Mouse (Mus musculus) left cerebral cortex, postnatal 14 days (tissue): ENCODE measurements around the gene Mark4. TPM values are rescaled to one million over a fixed set of nuclear protein-coding genes. Genes with fewer than 3 reads are reported as not detected.

Source experiments
- DNase-seq, 2 experiments: peaks; one replicate each; pipeline ENCODE4 v3.0.0; 2021 to 2022; ENCODE audit warnings: low spot score in 2 of 2, mixed read lengths in 1 of 2
- intact Hi-C: fragments of 180-260 bp; cut with DNase I; formaldehyde crosslinking; loops from one replicate; pipeline ENCODE4 v1.15.1; 2025
- total RNA-seq, 2 experiments: library from RNA; stranded (reverse); gene quantifications; 2 replicates each; pipeline ENCODE4 v1.2.3; 2021

Mark4 gene
- total RNA-seq, 2 experiments from 2014 or later = 89.9 to 96.7 TPM

- DNase-seq = no peak
- intact Hi-C loops = no loop called here
Measured at GRCm38 (mm10) chr7:19449165-19449564, 9.5 kb downstream of the Mark4 start.

DNA sequence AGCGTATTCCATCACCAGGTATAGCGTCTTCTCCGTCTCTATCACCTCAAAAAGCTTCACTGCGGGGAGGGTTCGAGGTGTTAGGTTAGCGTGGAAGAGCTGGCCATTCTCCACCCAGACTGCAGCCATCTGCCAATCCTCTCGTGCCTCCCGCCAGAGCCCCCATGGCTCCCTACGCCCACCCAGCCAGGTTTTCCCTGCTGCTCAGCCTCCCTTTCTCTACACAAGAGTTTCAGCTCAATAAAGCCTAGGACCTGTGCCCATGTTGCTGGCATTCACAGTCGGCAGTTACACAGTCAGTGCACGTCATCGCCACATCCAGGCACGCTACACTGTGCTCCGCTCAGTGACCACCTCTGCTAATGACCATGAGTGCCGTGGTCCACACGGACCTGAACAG is 10.9 kb downstream of the Mark4 start:
- DNase-seq = peak in 1 of 2 experiments; percentile 48
- intact Hi-C loops = no loop called here

- intact Hi-C loops = no loop called here
- no peak for DNase-seq
Measured at GRCm38 (mm10) chr7:19444801-19445200, 13.8 kb downstream of the Mark4 start.

GRCm38 (mm10) chr7:19443344-19443743 is 15.3 kb downstream of the Mark4 start:
- DNase-seq = peak; percentile 82 to 89
- intact Hi-C loops = no loop called here

DNA sequence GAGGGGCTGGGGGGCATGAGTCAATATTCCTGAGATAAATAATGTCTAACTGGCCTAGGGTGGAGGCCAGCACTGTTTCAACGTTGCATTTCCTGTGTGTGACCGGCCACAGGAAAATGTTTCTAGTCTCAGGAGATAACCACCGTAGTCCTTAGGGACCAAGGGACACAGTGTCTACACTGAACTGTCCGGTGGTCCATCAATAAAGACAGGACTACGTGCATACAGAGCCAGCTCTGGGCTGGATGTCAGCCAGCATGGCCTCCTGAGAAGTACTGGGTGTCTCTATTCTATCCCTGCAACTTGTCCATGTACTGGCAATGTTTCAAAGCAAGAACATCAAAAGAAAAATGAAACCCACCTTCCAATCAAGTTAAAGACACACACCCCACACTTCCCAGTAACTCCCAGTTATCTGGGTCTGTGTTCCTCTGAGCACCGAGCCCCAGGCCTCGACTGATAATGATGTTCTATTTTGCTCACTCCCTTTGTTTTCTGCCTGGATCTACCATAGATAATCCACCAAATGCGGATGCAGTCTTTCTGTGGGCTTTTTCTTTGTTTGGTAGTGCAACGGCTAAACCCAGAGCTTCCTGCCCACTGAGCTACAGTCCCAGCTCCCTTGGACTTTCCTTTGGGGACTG is 17.1 kb downstream of the Mark4 start:
- intact Hi-C loops = no loop called here

DNA sequence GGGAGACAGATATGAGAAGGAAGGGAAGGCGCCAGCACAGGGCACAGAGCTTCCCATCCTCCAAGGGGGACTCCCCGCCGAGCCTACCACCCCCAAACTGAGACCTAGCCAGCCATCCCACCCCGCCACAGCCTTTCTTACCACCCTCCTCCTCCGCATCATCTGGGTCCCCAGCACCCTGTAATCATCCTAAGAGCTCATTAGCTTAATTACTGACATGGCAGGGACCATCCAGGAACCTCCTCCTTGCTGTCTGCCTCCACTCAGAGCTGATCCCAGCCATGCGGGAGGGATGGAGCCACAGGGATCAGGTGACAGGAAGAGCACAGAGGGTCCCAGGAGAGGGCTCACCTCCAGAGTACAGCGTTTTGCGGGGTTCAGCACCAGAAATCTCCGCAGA is 21.6 kb downstream of the Mark4 start:
- intact Hi-C loops = no loop called here
- DNase-seq = no peak

More for the DNA sequence above, 17.1 kb downstream of the Mark4 start:
- DNase-seq = no peak

DNA sequence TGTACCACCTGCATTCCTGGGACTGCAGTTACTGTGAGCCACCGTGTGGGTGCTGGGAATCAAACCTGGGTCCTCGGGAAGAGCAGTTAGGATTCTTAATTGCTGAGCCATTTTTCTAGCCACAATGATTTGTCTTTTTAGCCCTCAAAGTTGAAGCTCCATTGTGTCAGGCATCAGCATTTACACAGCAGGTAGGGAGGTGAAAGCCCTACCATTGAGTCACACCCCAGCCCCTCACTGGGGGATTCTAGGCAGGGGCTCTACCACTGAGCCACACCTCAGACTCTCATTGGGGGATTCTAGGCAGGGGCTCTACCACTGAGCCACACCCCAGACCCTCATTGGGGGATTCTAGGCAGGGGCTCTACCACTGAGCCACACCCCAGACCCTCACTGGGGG is 22.3 kb downstream of the Mark4 start:
- intact Hi-C loops = no loop called here
- DNase-seq = no peak

DNA sequence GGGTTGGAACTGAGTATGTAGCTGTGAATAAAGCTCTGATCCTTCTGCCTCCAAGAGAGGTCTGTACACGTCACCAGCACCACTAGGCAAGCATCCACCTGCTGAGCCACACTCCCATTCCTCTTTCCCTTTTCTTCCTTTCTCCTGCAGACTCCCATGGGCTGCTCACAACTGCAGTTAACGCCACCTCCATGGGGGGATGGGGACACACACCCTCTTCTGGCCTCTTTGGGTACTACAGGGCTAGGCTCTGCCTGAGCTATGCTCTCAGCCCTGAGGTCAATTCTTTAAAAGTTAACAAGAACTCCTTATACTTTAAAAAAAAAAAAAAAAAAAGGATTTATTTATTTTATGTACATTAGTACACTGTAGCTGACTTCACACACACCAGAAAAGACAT is 26.1 kb downstream of the Mark4 start:
- intact Hi-C loops = no loop called here
- no peak for DNase-seq

- no peak for DNase-seq
- intact Hi-C loops = no loop called here
Measured at GRCm38 (mm10) chr7:19430402-19430801, 28.2 kb downstream of the Mark4 start.

GRCm38 (mm10) chr7:19429726-19430125 is 28.9 kb downstream of the Mark4 start:
- intact Hi-C loops = no loop called here
- no peak for DNase-seq

- intact Hi-C loops = no loop called here
- no peak for DNase-seq
Measured at GRCm38 (mm10) chr7:19427999-19428650, 30.5 kb downstream of the Mark4 start.

DNA sequence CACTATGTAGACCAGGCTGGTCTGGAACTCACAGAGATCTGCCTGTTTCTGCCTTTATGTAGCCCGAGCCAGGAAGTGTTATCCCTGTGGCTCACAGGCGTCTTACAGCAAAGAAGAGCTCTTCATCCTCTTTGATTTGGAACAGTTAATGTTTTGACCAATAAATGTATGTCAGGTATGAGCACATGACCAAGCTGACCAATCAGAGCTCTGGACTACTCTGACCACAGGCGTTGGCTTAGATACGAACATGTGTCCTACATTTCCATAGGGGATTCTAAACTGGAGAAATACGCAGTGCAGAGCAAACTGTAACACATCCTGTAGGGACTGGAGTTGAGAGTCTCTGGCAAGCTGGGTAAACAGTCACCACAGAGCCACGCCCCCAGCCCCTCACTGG is 31.7 kb downstream of the Mark4 start:
- intact Hi-C loops = no loop called here
- DNase-seq = peak in 1 of 2 experiments; percentile 70

- intact Hi-C loops = no loop called here
- DNase-seq = peak in 1 of 2 experiments; percentile 40
Measured at GRCm38 (mm10) chr7:19426349-19426748, 32.3 kb downstream of the Mark4 start.

DNA sequence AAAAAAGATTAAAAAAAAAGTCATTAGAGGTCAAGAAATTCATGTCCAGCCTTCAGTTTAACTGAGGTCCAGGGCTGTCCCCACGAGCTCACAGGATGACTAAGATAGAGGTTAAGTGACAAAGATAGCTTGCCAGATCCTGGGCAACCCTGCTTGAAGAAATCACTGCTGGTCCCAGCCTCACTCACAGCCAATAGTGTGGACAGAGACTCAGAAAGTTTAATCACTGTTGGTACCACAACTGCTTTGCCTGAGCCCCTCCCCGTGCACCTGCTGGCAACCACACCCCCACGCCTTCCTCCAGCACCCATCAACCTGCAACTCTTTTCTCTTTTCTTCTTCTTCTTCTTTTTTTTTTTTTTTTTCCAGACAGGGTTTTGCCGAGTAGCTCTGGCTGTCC is 34.6 kb downstream of the Mark4 start:
- intact Hi-C loops = no loop called here

GRCm38 (mm10) chr7:19423083-19423482 is 35.5 kb downstream of the Mark4 start:
- DNase-seq = no peak
- intact Hi-C loops = no loop called here

More for the DNA sequence above, 34.6 kb downstream of the Mark4 start:
- DNase-seq = no peak

DNA sequence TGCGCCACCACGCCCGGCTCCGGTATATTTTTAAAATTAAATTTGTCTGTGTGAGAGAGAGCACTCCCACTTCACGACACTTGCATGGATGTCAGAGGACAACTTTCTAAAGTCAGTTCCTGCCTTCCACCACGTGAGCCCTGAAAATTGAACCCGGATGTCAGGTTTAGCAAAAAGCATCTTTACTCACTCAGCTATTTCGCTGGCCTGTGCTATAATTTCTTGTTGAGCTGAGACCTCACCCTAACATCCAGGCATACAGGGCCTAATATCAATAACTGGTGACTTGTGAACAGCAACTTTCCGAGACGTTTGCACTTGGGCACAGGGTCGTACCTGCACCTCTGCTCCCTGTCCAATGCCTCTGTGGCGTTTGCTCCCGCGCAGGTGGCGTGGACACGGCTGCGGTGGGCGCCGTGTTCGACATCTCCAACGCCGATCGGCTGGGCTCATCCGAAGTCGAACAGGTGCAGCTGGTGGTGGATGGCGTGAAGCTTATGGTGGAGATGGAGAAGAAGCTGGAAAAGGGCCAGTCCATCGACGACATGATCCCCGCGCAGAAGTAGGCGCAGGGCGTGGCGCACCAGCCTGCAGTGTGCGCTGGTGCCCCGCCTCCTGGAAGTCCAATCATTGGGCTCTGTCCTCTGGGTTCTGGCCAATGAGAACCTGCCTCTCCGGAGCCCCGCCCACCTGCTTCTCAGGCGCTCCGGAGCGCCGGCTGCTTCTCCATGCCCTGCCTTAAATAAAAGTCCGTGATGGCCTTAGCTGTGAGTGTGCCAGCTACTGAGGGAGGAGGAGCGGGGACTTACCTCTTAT is 37.6 kb downstream of the Mark4 start:
- intact Hi-C loops = no loop called here
- peak; percentile 88 to 95 for DNase-seq

GRCm38 (mm10) chr7:19420121-19420520 is 38.5 kb downstream of the Mark4 start:
- intact Hi-C loops = no loop called here
- DNase-seq = no peak

- intact Hi-C loops = no loop called here
- DNase-seq = no peak
Measured at GRCm38 (mm10) chr7:19416590-19416989, 42.0 kb downstream of the Mark4 start.

DNA sequence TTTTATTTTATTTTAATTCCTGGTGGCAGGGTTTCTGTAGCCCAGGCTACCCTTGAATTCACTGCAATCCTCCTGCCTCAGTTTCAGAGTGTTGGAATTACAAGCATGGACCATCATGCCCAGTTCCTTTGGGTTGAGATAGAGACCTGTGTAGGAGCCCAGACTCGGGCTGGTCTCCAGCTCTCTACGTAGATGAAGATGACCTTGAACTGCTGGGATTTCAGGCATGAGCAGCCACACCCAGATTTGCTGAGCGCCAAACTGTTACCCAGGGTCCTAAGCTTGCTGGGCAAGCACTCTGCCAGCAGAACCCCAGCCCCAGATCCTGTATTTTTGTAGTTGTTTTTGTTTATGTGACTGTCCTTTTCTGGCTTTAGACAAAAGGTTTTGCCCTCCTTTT is 45.1 kb downstream of the Mark4 start:
- DNase-seq = no peak
- intact Hi-C loops = no loop called here

- intact Hi-C loops = no loop called here
Measured at GRCm38 (mm10) chr7:19411783-19412182, 46.8 kb downstream of the Mark4 start.

More at GRCm38 (mm10) chr7:19411783-19412182, 46.8 kb downstream of the Mark4 start:
- DNase-seq = no peak
